Mouse (Mus musculus) lung, adult 2 months (tissue): ENCODE data around the gene Ap4s1.

Experiments
- CTCF ChIP-seq: fragments of 200-500 bp; IDR thresholded peaks from 2 replicates; pipeline ENCODE4 v1.5.1; 2011; ENCODE audit warnings: mild to moderate bottlenecking, low read length, control low read depth; ENCODE audit not compliant: insufficient read depth
- POLR2A ChIP-seq: fragments of 200-500 bp; IDR thresholded peaks from 2 replicates; pipeline ENCODE4 v1.6.1; 2011; ENCODE audit warnings: low read depth, mild to moderate bottlenecking, control low read depth, low read length, borderline replicate concordance; ENCODE audit errors: extremely low read depth

DNA sequence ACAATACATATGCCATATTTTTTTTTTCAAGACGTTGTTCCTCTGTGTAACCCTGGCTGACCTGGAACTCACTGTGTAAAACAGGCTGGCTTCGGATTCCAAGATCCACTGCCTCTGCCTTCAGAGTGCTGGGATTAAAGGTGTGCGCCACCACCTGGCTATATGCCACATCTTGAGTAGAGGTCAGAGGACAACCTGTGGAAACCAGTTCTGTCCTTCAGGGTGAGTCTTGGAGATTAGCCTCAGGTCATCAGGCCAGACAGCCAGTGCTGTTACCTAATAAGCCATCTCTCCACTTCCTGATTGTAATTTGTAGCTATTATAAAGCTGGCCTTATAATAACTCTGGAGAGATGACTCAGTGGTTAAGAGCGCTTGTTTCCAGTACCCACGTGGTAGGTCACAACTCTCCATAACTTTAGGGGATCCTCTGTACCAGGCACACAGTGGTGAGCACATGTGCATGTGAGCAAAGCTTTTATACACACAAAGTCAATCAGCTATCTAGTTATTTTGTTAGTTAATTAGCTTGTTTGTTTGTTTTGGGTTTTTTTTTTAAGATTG is 15.9 kb downstream of the Ap4s1 start:
- TF ChIP-seq POLR2A (no peak), CTCF (no peak)
